Mouse (Mus musculus) brain, adult 10 weeks (tissue): ENCODE results near the gene Smok3b. TPM values are rescaled to one million over a fixed set of nuclear protein-coding genes. Genes with fewer than 3 reads are reported as not detected.

ENCODE experiments used
- polyA plus RNA-seq: library from polyadenylated mRNA; stranded (reverse); fragments of 350-450 nt; fragmentation: Illumina TruSeq; extraction: RNeasy Lipid Tissue Mini Kit (QIAGEN cat#74804); gene quantifications from one replicate; pipeline ENCODE4 v1.2.3, GENCODE M21; 2015; ENCODE audit warnings: low read depth, low replicate concordance

Smok3b gene
- polyA plus RNA-seq: not detected

GRCm38 (mm10) chr5:138020961-138021479, at the start of gene Smok3b, which contains the start of gene Smok3a:
Gene Smok3b (plus strand): TSS chr5:138021429.
Gene Smok3a (plus strand): TSS chr5:138021261.

GRCm38 (mm10) chr5:137981300-137981699, 39.9 kb upstream of the Smok3b start, which contains the start of gene Azgp1:
Gene Azgp1 (plus strand): TSS chr5:137981520.

GRCm38 (mm10) chr5:138052894-138053293, 31.7 kb downstream of the Smok3b start, which contains the start of gene Smok3c:
Gene Smok3c (plus strand): TSS chr5:138053194.

GRCm38 (mm10) chr5:138084996-138085395, 63.8 kb downstream of the Smok3b start, which contains the start of gene Zkscan1:
Gene Zkscan1 (plus strand): TSS chr5:138085084.

Other genes with a start within 250 kb of the Smok3b start
- 25.6 TPM for gene Ppp1r35, start 242.6 kb upstream of the Smok3b start, polyA plus RNA-seq
- gene Mepce, start 233.8 kb upstream of the Smok3b start, polyA plus RNA-seq: 32.0 TPM
- gene Zcwpw1, start 233.6 kb upstream of the Smok3b start, polyA plus RNA-seq: 9.6 TPM
- gene Pilra, start 185.1 kb upstream of the Smok3b start, polyA plus RNA-seq: 1.0 TPM
- not detected for gene Pilrb1, start 163.3 kb upstream of the Smok3b start, polyA plus RNA-seq
- gene Pilrb2, start 149.6 kb upstream of the Smok3b start, polyA plus RNA-seq: not detected
- gene Cyp3a13, start 99.8 kb upstream of the Smok3b start, polyA plus RNA-seq: 1.1 TPM
- gene Gjc3, start 58.3 kb upstream of the Smok3b start, polyA plus RNA-seq: 48.5 TPM
- gene Azgp1, start 39.9 kb upstream of the Smok3b start, polyA plus RNA-seq: 0.52 TPM
- not detected for gene Smok3a, start 168 bp upstream of the Smok3b start, polyA plus RNA-seq
- not detected for gene Smok3c, start 31.8 kb downstream of the Smok3b start, polyA plus RNA-seq
- gene Zkscan1, start 63.7 kb downstream of the Smok3b start, polyA plus RNA-seq: 15.8 TPM
- gene Zscan21, start 95.5 kb downstream of the Smok3b start, polyA plus RNA-seq: 19.4 TPM
- gene Zfp113, start 134.3 kb downstream of the Smok3b start, polyA plus RNA-seq: 10.5 TPM
- gene Cops6, start 139.6 kb downstream of the Smok3b start, polyA plus RNA-seq: 205 TPM
- 18.4 TPM for gene Ap4m1, start 150.6 kb downstream of the Smok3b start, polyA plus RNA-seq
- 18.1 TPM for gene Mcm7, start 151.0 kb downstream of the Smok3b start, polyA plus RNA-seq
- gene Taf6, start 166.0 kb downstream of the Smok3b start, polyA plus RNA-seq: 35.8 TPM
- gene Cnpy4, start 166.1 kb downstream of the Smok3b start, polyA plus RNA-seq: 13.7 TPM
- 5.7 TPM for gene Mblac1, start 172.9 kb downstream of the Smok3b start, polyA plus RNA-seq
- gene Nxpe5, start 204.5 kb downstream of the Smok3b start, polyA plus RNA-seq: not detected
- 90.5 TPM for gene Lamtor4, start 234.1 kb downstream of the Smok3b start, polyA plus RNA-seq
- gene BC037034, start 242.6 kb downstream of the Smok3b start, polyA plus RNA-seq: 48.4 TPM